Mouse (Mus musculus): ENCODE results near the gene Ltb4r2. TPM values are rescaled to one million over a fixed set of nuclear protein-coding genes. Genes with fewer than 3 reads are reported as not detected.

The Ltb4r2 gene
- polyA plus RNA-seq, 1 experiment from 2014 or later: 0.32 TPM

- H3K4me1 ChIP-seq (replicated peaks; ENCODE audit: control insufficient read depth, insufficient read depth, low read length): no peaks in the 10 kb centered on the region; the same call in 1 of the 2 replicates
- WGBS: 72% methylated on average over 16 of the region's 16 CpGs
- DNase-seq (ENCODE audit: low spot score): no peak
Observed at GRCm38 (mm10) chr14:55779656-55780055, 18.4 kb downstream of the Ltb4r2 start.

GRCm38 (mm10) chr14:55780736-55781135 is 19.5 kb downstream of the Ltb4r2 start:
- ATAC-seq (replicated peaks; ENCODE audit: low FRiP score) (no peak), DNase-seq (ENCODE audit: low spot score) (no peak)
- H3K9me3 ChIP-seq (ENCODE audit: control insufficient read depth, low read length): no peaks in the 10 kb centered on the region
- no peak overlapping the region for H3K27ac ChIP-seq (ENCODE audit: low read depth, low read length)
- 83% methylated on average over 11 of the region's 11 CpGs for WGBS
- H3K27me3 ChIP-seq (ENCODE audit: control insufficient read depth, insufficient read depth, low read length): peaks cover 33% of the 10 kb centered on the region
- H3K4me1 ChIP-seq (replicated peaks; ENCODE audit: control insufficient read depth, insufficient read depth, low read length): no peaks in the 10 kb centered on the region; the same call in 1 of the 2 replicates
- no peak overlapping the region for H3K4me3 ChIP-seq (ENCODE audit: low read depth, low read length)
- no peak overlapping the region for H3K9ac ChIP-seq (ENCODE audit: low read length)
- H3K4me2 ChIP-seq (ENCODE audit: low read depth, low read length, severe bottlenecking): no peak overlapping the region
- no peaks in the 10 kb centered on the region for H3K36me3 ChIP-seq (ENCODE audit: control insufficient read depth, insufficient read depth, low read length)

More at GRCm38 (mm10) chr14:55779656-55780055, 18.4 kb downstream of the Ltb4r2 start:
- Histone ChIP-seq H3K36me3 (ENCODE audit: control insufficient read depth, insufficient read depth, low read length) (no peaks in the 10 kb centered on the region), H3K27ac (ENCODE audit: low read depth, low read length) (no peak overlapping the region), H3K4me3 (ENCODE audit: low read depth, low read length) (no peak overlapping the region), H3K9me3 (ENCODE audit: control insufficient read depth, low read length) (no peaks in the 10 kb centered on the region), H3K27me3 (ENCODE audit: control insufficient read depth, insufficient read depth, low read length) (peaks cover 27% of the 10 kb centered on the region), H3K9ac (ENCODE audit: low read length) (no peak overlapping the region), H3K4me2 (ENCODE audit: low read depth, low read length, severe bottlenecking) (no peak overlapping the region)
- ATAC-seq (replicated peaks; ENCODE audit: low FRiP score): no peak

GRCm38 (mm10) chr14:55781310-55781709 is 20.1 kb downstream of the Ltb4r2 start:
- Histone ChIP-seq H3K9ac (ENCODE audit: low read length) (no peak overlapping the region), H3K4me2 (ENCODE audit: low read depth, low read length, severe bottlenecking) (peak overlapping the region; percentile 2), H3K4me1 (replicated peaks; ENCODE audit: control insufficient read depth, insufficient read depth, low read length) (no peaks in the 10 kb centered on the region; the same call in 1 of the 2 replicates), H3K9me3 (ENCODE audit: control insufficient read depth, low read length) (no peaks in the 10 kb centered on the region), H3K36me3 (ENCODE audit: control insufficient read depth, insufficient read depth, low read length) (no peaks in the 10 kb centered on the region), H3K4me3 (ENCODE audit: low read depth, low read length) (no peak overlapping the region), H3K27ac (ENCODE audit: low read depth, low read length) (no peak overlapping the region), H3K27me3 (ENCODE audit: control insufficient read depth, insufficient read depth, low read length) (peaks cover 36% of the 10 kb centered on the region)
- 15% methylated on average over 14 of the region's 14 CpGs for WGBS
- ATAC-seq (replicated peaks; ENCODE audit: low FRiP score) (peak; percentile 39; the same call in 1 of the 2 replicates), DNase-seq (ENCODE audit: low spot score) (peak; percentile 78)

GRCm38 (mm10) chr14:55782361-55782960 is 21.2 kb downstream of the Ltb4r2 start:
- 48% methylated on average over 9 of the region's 9 CpGs for WGBS
- Histone ChIP-seq H3K9me3 (ENCODE audit: control insufficient read depth, low read length) (no peaks in the 10 kb centered on the region), H3K36me3 (ENCODE audit: control insufficient read depth, insufficient read depth, low read length) (no peaks in the 10 kb centered on the region), H3K27ac (ENCODE audit: low read depth, low read length) (no peak overlapping the region), H3K9ac (ENCODE audit: low read length) (no peak overlapping the region), H3K4me3 (ENCODE audit: low read depth, low read length) (no peak overlapping the region), H3K27me3 (ENCODE audit: control insufficient read depth, insufficient read depth, low read length) (peaks cover 44% of the 10 kb centered on the region), H3K4me2 (ENCODE audit: low read depth, low read length, severe bottlenecking) (no peak overlapping the region; the same call in 1 of the 2 replicates), H3K4me1 (replicated peaks; ENCODE audit: control insufficient read depth, insufficient read depth, low read length) (no peaks in the 10 kb centered on the region; the same call in 1 of the 2 replicates)
- DNase-seq (ENCODE audit: low spot score): no peak
- no peak for ATAC-seq (replicated peaks; ENCODE audit: low FRiP score)

GRCm38 (mm10) chr14:55783171-55783957 is 22.1 kb downstream of the Ltb4r2 start:
- H3K9ac ChIP-seq (ENCODE audit: low read length): peak overlapping the region; percentile 14; the same call in 1 of the 2 replicates
- H3K27ac ChIP-seq (ENCODE audit: low read depth, low read length): no peak overlapping the region
- ATAC-seq (replicated peaks; ENCODE audit: low FRiP score) (no peak), DNase-seq (ENCODE audit: low spot score) (no peak)
- WGBS: 1% methylated on average over 31 of the region's 31 CpGs
- peak overlapping the region; percentile 36 for H3K4me2 ChIP-seq (ENCODE audit: low read depth, low read length, severe bottlenecking)
- peaks cover 3% of the 10 kb centered on the region; the same call in 1 of the 2 replicates for H3K4me1 ChIP-seq (replicated peaks; ENCODE audit: control insufficient read depth, insufficient read depth, low read length)
- no peaks in the 10 kb centered on the region for H3K36me3 ChIP-seq (ENCODE audit: control insufficient read depth, insufficient read depth, low read length)
- H3K27me3 ChIP-seq (ENCODE audit: control insufficient read depth, insufficient read depth, low read length): peaks cover 53% of the 10 kb centered on the region
- H3K9me3 ChIP-seq (ENCODE audit: control insufficient read depth, low read length): no peaks in the 10 kb centered on the region
- H3K4me3 ChIP-seq (ENCODE audit: low read depth, low read length): peak overlapping the region; percentile 17; the same call in 1 of the 2 replicates

GRCm38 (mm10) chr14:55783958-55784235 is 22.7 kb downstream of the Ltb4r2 start, which contains the start of gene Adcy4:
Adcy4 (minus strand) TSS chr14:55784095.
- WGBS: 5% methylated on average over 13 of the region's 13 CpGs
- ATAC-seq (replicated peaks; ENCODE audit: low FRiP score) (no peak), DNase-seq (ENCODE audit: low spot score) (no peak)
- peak within 1 kb of the TSS; percentile 36 for H3K4me2 ChIP-seq (ENCODE audit: low read depth, low read length, severe bottlenecking)
- H3K9ac ChIP-seq (ENCODE audit: low read length): peak within 1 kb of the TSS; percentile 14; the same call in 1 of the 2 replicates
- peak within 1 kb of the TSS; percentile 17; the same call in 1 of the 2 replicates for H3K4me3 ChIP-seq (ENCODE audit: low read depth, low read length)
- H3K9me3 ChIP-seq (ENCODE audit: control insufficient read depth, low read length): no peaks in the 10 kb centered on the region
- H3K27me3 ChIP-seq (ENCODE audit: control insufficient read depth, insufficient read depth, low read length): peaks cover 58% of the 10 kb centered on the region
- H3K36me3 ChIP-seq (ENCODE audit: control insufficient read depth, insufficient read depth, low read length): no peaks in the 10 kb centered on the region
- H3K4me1 ChIP-seq (replicated peaks; ENCODE audit: control insufficient read depth, insufficient read depth, low read length): peaks cover 5% of the 10 kb centered on the region; the same call in 1 of the 2 replicates
- H3K27ac ChIP-seq (ENCODE audit: low read depth, low read length): no peak within 1 kb of the TSS

- no peak for ATAC-seq (replicated peaks; ENCODE audit: low FRiP score)
- H3K9me3 ChIP-seq (ENCODE audit: control insufficient read depth, low read length): no peaks in the 10 kb centered on the region
- H3K4me3 ChIP-seq (ENCODE audit: low read depth, low read length): no peak overlapping the region
- H3K27me3 ChIP-seq (ENCODE audit: control insufficient read depth, insufficient read depth, low read length): peaks cover 66% of the 10 kb centered on the region
- no peaks in the 10 kb centered on the region for H3K36me3 ChIP-seq (ENCODE audit: control insufficient read depth, insufficient read depth, low read length)
- H3K4me1 ChIP-seq (replicated peaks; ENCODE audit: control insufficient read depth, insufficient read depth, low read length): peaks cover 5% of the 10 kb centered on the region; the same call in 1 of the 2 replicates
- DNase-seq (ENCODE audit: low spot score): no peak
- 27% methylated on average over 6 of the region's 6 CpGs for WGBS
- H3K27ac ChIP-seq (ENCODE audit: low read depth, low read length): no peak overlapping the region
- no peak overlapping the region for H3K4me2 ChIP-seq (ENCODE audit: low read depth, low read length, severe bottlenecking)
- no peak overlapping the region for H3K9ac ChIP-seq (ENCODE audit: low read length)
Observed at GRCm38 (mm10) chr14:55785195-55785594, 24.0 kb downstream of the Ltb4r2 start.

GRCm38 (mm10) chr14:55787731-55788130 is 26.5 kb downstream of the Ltb4r2 start:
- H3K4me2 ChIP-seq (ENCODE audit: low read depth, low read length, severe bottlenecking): no peak overlapping the region

More at GRCm38 (mm10) chr14:55787731-55788130, 26.5 kb downstream of the Ltb4r2 start:
- Histone ChIP-seq H3K27me3 (ENCODE audit: control insufficient read depth, insufficient read depth, low read length) (peaks cover 56% of the 10 kb centered on the region), H3K36me3 (ENCODE audit: control insufficient read depth, insufficient read depth, low read length) (no peaks in the 10 kb centered on the region), H3K4me3 (ENCODE audit: low read depth, low read length) (no peak overlapping the region), H3K27ac (ENCODE audit: low read depth, low read length) (no peak overlapping the region), H3K9me3 (ENCODE audit: control insufficient read depth, low read length) (no peaks in the 10 kb centered on the region), H3K9ac (ENCODE audit: low read length) (no peak overlapping the region), H3K4me1 (replicated peaks; ENCODE audit: control insufficient read depth, insufficient read depth, low read length) (peaks cover 5% of the 10 kb centered on the region; the same call in 1 of the 2 replicates)
- no peak for ATAC-seq (replicated peaks; ENCODE audit: low FRiP score)
- WGBS: 34% methylated on average over 11 of the region's 11 CpGs
- DNase-seq (ENCODE audit: low spot score): no peak
